Mouse (Mus musculus) kidney, adult 2 months (tissue): Measurements from ENCODE around the gene E330009J07Rik. TPM values are rescaled to one million over a fixed set of nuclear protein-coding genes. Genes with fewer than 3 reads are reported as not detected.

Experiments used
- DNase-seq: peaks from one replicate; pipeline ENCODE4 v3.0.0; 2021
- H3K27ac ChIP-seq: fragments of 200-500 bp; 2 replicates; pipeline ENCODE4 v1.5.1; 2012; ENCODE audit warnings: low read depth, low read length, control low read depth, inconsistent platforms; ENCODE audit not compliant: insufficient read depth
- H3K27me3 ChIP-seq: fragments of 200-500 bp; replicated peaks from 2 replicates; pipeline ENCODE4 v1.6.1; 2012; ENCODE audit warnings: mild to moderate bottlenecking, moderate library complexity, low read length, inconsistent platforms; ENCODE audit not compliant: control insufficient read depth, insufficient read depth
- H3K36me3 ChIP-seq: fragments of 200-500 bp; 2 replicates; pipeline ENCODE4 v1.6.1; 2012; ENCODE audit warnings: mild to moderate bottlenecking, moderate library complexity, low read length, inconsistent platforms; ENCODE audit not compliant: control insufficient read depth, insufficient read depth
- H3K4me1 ChIP-seq: fragments of 200-500 bp; 2 replicates; pipeline ENCODE4 v1.6.1; 2011; ENCODE audit warnings: low read length; ENCODE audit not compliant: control insufficient read depth, insufficient read depth
- H3K4me3 ChIP-seq: fragments of 200-500 bp; 2 replicates; pipeline ENCODE4 v1.5.1; 2011; ENCODE audit warnings: mild to moderate bottlenecking, low read depth, low read length, control low read depth; ENCODE audit not compliant: insufficient read depth
- CTCF ChIP-seq: fragments of 200-500 bp; conservative IDR thresholded peaks from 2 replicates; pipeline ENCODE4 v1.5.1; 2011; ENCODE audit warnings: low read depth, mild to moderate bottlenecking, control low read depth, low read length, moderate library complexity, mixed read lengths; ENCODE audit not compliant: insufficient read depth, insufficient read length
- POLR2A ChIP-seq: fragments of 200-500 bp; IDR thresholded peaks from one replicate; pipeline ENCODE4 v1.6.1; 2011; ENCODE audit warnings: low read depth, low read length, control low read depth
- WGBS: fragments of 180-500 bp; shearing (Covaris S2); methylation state at CpG from one replicate; pipeline ENCODE4 v1.1.7; 2018; 5-methylcytosine and 5-hydroxymethylcytosine counted together
- polyA plus RNA-seq: library from polyadenylated mRNA; depleted of rRNA; stranded (reverse); fragments of >200 nt; gene quantifications from 2 replicates; pipeline ENCODE4 v1.2.3, GENCODE M21; 2012; rRNA removed

The E330009J07Rik gene
- 4.9 and 6.2 TPM in 2 replicates for polyA plus RNA-seq

DNA sequence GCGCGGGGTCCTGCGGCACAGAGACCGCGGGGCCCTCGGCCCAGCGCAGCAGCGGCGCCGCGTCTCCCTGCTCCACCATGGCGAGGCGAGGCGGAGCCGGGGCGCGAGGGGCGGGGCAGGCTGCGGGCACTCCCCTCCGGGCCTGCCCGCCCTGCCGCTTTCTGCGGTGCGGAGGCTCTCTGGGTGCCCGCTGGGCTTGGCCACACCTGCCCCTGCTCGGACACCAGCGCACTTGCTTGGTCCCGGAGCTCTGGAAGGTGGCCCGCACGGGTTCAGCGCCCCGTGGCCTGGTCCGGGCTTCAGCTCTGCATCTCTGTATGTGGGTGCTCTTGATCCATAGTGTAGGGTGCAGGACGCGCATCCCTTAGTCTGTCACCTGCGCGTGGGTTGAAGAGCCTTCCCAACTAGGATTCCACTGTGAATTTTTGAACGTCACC lies at the start of gene E330009J07Rik:
E330009J07Rik (minus strand) TSS at position 89 of the 437 bp plus-strand sequence.
- H3K27me3 ChIP-seq: no peaks in the 10 kb centered on the region
- H3K36me3 ChIP-seq: no peaks in the 10 kb centered on the region
- DNase-seq: peak; percentile 85
- under 1% methylated on average over 38 of the region's 38 CpGs for WGBS
- H3K4me1 ChIP-seq: no peaks in the 10 kb centered on the region
- H3K4me3 ChIP-seq: peak within 1 kb of the TSS; percentile 98
- no peak for TF ChIP-seq CTCF
- TF ChIP-seq POLR2A: no peak
- no peak within 1 kb of the TSS for H3K27ac ChIP-seq

DNA sequence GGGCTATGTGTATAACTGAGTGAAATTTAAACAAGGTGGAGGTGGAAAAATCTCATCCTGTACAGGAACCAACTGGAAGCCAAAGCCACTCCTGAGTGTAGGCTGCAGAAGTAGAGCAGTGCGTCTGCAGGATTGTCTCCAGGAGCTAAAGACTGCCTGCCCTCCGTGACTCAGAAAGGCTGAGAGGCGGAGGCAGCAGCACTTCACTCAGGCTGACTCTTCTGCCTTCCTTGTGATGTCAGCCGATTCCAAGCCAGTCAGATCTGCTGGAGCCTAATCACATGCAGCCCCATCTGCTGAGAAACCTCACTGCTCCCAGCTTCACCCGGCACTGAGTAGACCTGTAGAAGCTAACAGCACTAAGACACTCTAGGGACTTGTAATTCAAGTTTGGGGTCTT lies 46.4 kb upstream of the E330009J07Rik start:
- WGBS: 97% methylated on average over 5 of the region's 5 CpGs
- H3K4me1 ChIP-seq: no peaks in the 10 kb centered on the region
- no peak overlapping the region for H3K4me3 ChIP-seq
- TF ChIP-seq CTCF (no peak), POLR2A (no peak)
- peaks cover 9% of the 10 kb centered on the region for H3K36me3 ChIP-seq
- H3K27me3 ChIP-seq: no peaks in the 10 kb centered on the region
- H3K27ac ChIP-seq: no peak overlapping the region
- DNase-seq: no peak

DNA sequence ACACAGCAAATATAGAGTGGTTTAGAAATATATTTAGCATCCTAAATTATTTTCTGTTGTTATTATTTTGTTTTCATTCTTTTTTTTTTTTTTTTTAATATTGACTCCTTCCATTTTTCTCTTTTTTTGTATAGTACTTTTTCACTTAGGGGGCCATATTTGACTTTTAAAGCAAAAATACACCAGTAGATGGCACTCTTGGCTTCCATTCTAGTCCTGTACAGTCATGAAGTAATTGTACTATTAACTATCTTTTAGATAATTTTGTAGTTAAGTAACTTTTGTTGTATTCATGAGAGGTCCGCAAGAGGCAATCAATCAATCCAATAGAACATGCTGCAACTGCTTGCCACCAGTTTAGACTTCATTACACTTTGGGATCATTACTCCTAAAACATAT lies 43.8 kb upstream of the E330009J07Rik start:
- H3K4me1 ChIP-seq: no peaks in the 10 kb centered on the region
- no peak overlapping the region for H3K4me3 ChIP-seq
- H3K36me3 ChIP-seq: peaks cover 18% of the 10 kb centered on the region
- no peak for DNase-seq
- no peak for TF ChIP-seq CTCF
- TF ChIP-seq POLR2A: no peak
- H3K27ac ChIP-seq: no peak overlapping the region
- WGBS: 88% methylated on average over 1 of the region's 1 CpGs
- no peaks in the 10 kb centered on the region for H3K27me3 ChIP-seq

DNA sequence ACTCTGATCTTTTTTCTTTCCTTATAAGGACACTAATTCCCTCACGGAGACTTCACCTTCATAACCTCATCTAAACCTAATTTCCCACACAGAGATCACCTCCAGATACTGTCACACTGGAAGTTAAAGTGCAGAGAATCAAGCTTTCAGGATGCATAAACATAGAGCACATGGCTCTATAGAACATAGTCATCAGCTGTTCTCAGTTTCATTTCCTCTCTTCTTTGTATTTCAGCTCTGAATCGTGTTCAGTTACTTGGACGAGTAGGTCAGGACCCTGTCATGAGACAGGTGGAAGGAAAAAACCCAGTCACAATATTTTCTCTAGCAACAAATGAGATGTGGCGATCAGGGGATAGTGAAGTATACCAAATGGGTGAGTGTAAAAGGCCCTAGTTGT lies 40.2 kb upstream of the E330009J07Rik start:
- WGBS: 73% methylated on average over 4 of the region's 4 CpGs
- TF ChIP-seq POLR2A: no peak
- no peak for TF ChIP-seq CTCF
- no peaks in the 10 kb centered on the region for H3K27me3 ChIP-seq
- H3K27ac ChIP-seq: no peak overlapping the region
- peaks cover 15% of the 10 kb centered on the region for H3K36me3 ChIP-seq
- DNase-seq: no peak
- no peak overlapping the region for H3K4me3 ChIP-seq
- peaks cover 3% of the 10 kb centered on the region; the same call in 1 of the 2 replicates for H3K4me1 ChIP-seq

DNA sequence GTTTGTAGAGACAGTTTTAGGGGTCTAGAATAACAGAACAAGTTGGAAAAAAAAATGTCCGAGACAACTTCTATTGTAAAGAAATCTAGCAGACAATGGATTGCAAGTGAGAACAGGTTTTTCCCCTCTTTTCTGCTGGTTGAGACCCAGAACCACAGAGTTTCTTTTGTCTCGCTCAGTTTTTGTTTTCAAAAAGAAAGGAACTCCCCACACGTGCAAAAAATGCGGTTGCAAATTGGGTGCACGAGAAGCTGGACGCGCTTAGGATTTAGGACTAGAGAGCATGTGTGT lies 35.7 kb upstream of the E330009J07Rik start:
- no peak for TF ChIP-seq POLR2A
- no peak for TF ChIP-seq CTCF
- peaks cover 10% of the 10 kb centered on the region for H3K36me3 ChIP-seq
- WGBS: under 1% methylated on average over 7 of the region's 7 CpGs
- H3K27me3 ChIP-seq: no peaks in the 10 kb centered on the region
- H3K4me1 ChIP-seq: peaks cover 3% of the 10 kb centered on the region; the same call in 1 of the 2 replicates
- peak overlapping the region; percentile 83 for H3K27ac ChIP-seq
- peak overlapping the region; percentile 83 for H3K4me3 ChIP-seq
- no peak for DNase-seq

DNA sequence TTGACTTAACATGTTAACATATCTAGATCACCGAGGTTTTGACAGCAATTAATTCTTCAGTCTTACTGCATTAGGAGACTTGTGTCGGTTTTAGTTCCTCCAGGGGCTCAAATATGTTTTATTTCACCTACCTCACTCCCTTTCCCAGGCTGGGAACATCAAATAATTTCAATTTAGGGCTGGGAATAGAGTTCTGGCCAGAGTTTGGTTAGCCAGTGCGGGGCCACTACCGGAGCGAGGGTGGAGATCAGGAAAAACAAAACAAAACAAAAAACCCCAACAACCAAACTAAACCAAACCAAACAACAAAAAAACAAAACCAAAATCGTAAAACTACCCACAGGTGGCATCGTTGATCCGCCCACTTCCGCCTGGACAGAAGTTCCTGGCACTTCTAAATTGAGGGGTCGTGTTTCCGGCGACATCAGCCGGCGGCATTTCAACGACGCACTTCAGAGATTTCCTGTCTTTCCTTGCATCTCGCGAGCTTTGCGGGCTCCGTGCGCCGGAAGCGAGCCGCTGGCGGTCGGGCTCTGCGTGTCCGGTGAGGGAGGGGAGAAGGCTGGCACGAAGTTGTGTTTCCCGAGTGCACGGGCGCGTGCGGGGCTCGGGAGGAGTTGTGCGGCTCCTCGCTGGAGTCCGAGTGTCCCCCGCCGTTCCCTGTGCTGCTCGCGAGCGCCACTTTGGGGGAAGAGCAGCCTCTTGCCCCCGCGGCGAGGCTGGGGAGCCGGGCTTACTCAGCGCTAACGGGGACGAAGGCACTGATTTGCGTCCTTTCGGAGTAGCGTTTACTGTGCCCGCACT lies 35.2 kb upstream of the E330009J07Rik start, which contains the start of gene Ssbp1:
Ssbp1 (plus strand) TSS at position 437 of the 804 bp plus-strand sequence.
- TF ChIP-seq CTCF: no peak
- TF ChIP-seq POLR2A: peak; percentile 80
- 1% methylated on average over 54 of the region's 54 CpGs for WGBS
- Histone ChIP-seq H3K27me3 (no peaks in the 10 kb centered on the region), H3K4me1 (peaks cover 3% of the 10 kb centered on the region; the same call in 1 of the 2 replicates), H3K36me3 (peaks cover 9% of the 10 kb centered on the region), H3K4me3 (peak within 1 kb of the TSS; percentile 83), H3K27ac (peak within 1 kb of the TSS; percentile 83)
- peak; percentile 97 for DNase-seq

DNA sequence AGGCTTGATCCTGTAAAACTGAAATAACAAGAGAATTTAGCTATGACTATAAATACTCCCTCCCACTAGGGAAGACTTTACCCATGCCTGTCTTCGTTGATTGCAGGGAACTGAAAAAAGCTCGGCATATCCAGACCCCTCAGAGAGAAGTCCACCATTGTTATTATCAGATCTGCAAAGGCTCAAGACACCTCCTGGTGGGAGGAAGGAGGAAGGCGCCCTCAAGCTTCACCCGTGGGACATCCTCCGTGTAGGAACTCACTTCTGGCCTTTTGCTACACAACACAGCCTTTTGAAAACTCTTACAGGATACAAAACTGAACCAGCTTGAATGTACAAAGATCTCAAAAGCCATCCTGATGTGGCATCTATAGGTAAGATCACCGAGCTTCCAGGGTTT lies 29.8 kb upstream of the E330009J07Rik start:
- Histone ChIP-seq H3K4me3 (no peak overlapping the region), H3K4me1 (no peaks in the 10 kb centered on the region), H3K27ac (no peak overlapping the region), H3K36me3 (no peaks in the 10 kb centered on the region), H3K27me3 (no peaks in the 10 kb centered on the region)
- TF ChIP-seq POLR2A (no peak), CTCF (no peak)
- 49% methylated on average over 6 of the region's 6 CpGs for WGBS
- DNase-seq: no peak
